In genomic region chr4:154982247-154983120, GRCm38 (mm10) we compare ENCODE assay signal across 12 mouse cellular contexts. TPM values are rescaled to one million over a fixed set of nuclear protein-coding genes. Genes with fewer than 3 reads are reported as not detected.
DNase-seq lines count a peak whose midpoint lies in the region; ATAC-seq and TF ChIP-seq lines count a peak whose summit lies in the region.
"Had no signal": no experiment of that assay in that cellular context is flagged by ENCODE, and none has a peak within 500 bp of the region (broad histone marks: within the 10 kb centered on the region; RNA-seq: fewer than 3 reads in every experiment).

No protein-coding gene starts in this region.

- no peak for TF ChIP-seq CTCF in intestine, postnatal 0 days (IDR thresholded peaks at IDR 0.05; ENCODE audit: low read depth)

- H3K4me1 ChIP-seq in intestine, postnatal 0 days (replicated peaks; ENCODE audit: control insufficient read depth, insufficient read depth, low read length) = 0 out of 2 replicates have a peak, but pooled peaks cover 2% of the 10 kb centered on the region

- WGBS in intestine, postnatal 0 days = 63% methylated on average over 19 of the region's 19 CpGs

- no peak overlapping the region for H3K9ac ChIP-seq in intestine, postnatal 0 days (ENCODE audit: low read depth, low read length)
- H3K9ac ChIP-seq: forebrain, embryonic 15.5 days; limb, embryonic 12.5 days; midbrain, embryonic 15.5 days had no signal

- peak overlapping the region; percentile 4; the same call in 1 of the 2 replicates for H3K27ac ChIP-seq in intestine, postnatal 0 days (ENCODE audit: low read depth, low read length)
- H3K27ac ChIP-seq: forebrain, embryonic 15.5 days; limb, embryonic 12.5 days; midbrain, embryonic 15.5 days had no signal

- peak; percentile 30 for DNase-seq in ovary, postnatal 36 days (ENCODE audit: low spot score)
- no peak for DNase-seq in ovary, postnatal 14 days (ENCODE audit: low spot score)
- peak; percentile 46 for DNase-seq in adipocyte (ENCODE audit: low spot score)
- DNase-seq in lung, postnatal 14 days = no peak
- no peak for DNase-seq in layer of hippocampus, adult 11-12 months (ENCODE audit: low spot score)

- peaks cover 50% of the 10 kb centered on the region for H3K36me3 ChIP-seq in intestine, postnatal 0 days (ENCODE audit: control insufficient read depth, insufficient read depth)

- H3K9me3 ChIP-seq in intestine, postnatal 0 days (ENCODE audit: control insufficient read depth) = no peaks in the 10 kb centered on the region
- H3K9me3 ChIP-seq: forebrain, embryonic 15.5 days; limb, embryonic 12.5 days; midbrain, embryonic 15.5 days had no signal

- no peaks in the 10 kb centered on the region for H3K27me3 ChIP-seq in intestine, postnatal 0 days (replicated peaks; ENCODE audit: control insufficient read depth, insufficient read depth, low read length)
- H3K27me3 ChIP-seq: midbrain, embryonic 15.5 days; Patski had no signal

- no peak overlapping the region for H3K4me3 ChIP-seq in intestine, postnatal 0 days (ENCODE audit: low read depth, low read length)
- H3K4me3 ChIP-seq: forebrain, embryonic 15.5 days; limb, embryonic 12.5 days; midbrain, embryonic 15.5 days had no signal

- ATAC-seq in intestine, postnatal 0 days = peak; percentile 26; the same call in 1 of the 2 replicates
- ATAC-seq in inflammation-experienced regulatory T-cells, adult 6 months = no peak
- ATAC-seq: Patski had no signal

- no peak overlapping the region for H3K4me2 ChIP-seq in intestine, postnatal 0 days (replicated peaks; ENCODE audit: low read depth)
- H3K4me2 ChIP-seq: forebrain, embryonic 15.5 days; limb, embryonic 12.5 days; midbrain, embryonic 15.5 days had no signal

RNA-seq across cellular contexts. Expression of gene Pank4, which starts 18.6 kb away (rescaled TPM):
- polyA plus RNA-seq in intestine, postnatal 0 days (2015; fragmentation: Nextera tagmentation; extraction: Ambion mirVana) = 10.9 and 11.5 TPM in 2 replicates
- 10 to 100 TPM; 22.1 to 59.6 (median 49.1) TPM for polyA plus RNA-seq in inflammation-experienced regulatory T-cells, adult 6 months (2017; shearing (Covaris generic))

RNA-seq across cellular contexts. Expression of gene Hes5, which starts 21.8 kb away (rescaled TPM):
- 0.20 and 0.29 TPM in 2 replicates for polyA plus RNA-seq in intestine, postnatal 0 days (2015; fragmentation: Nextera tagmentation; extraction: Ambion mirVana)
- 1 to 10 TPM in 2 of 3 experiments, not detected in 1; 1.2 to 1.3 TPM for polyA plus RNA-seq in inflammation-experienced regulatory T-cells, adult 6 months (2017; shearing (Covaris generic))
- polyA plus RNA-seq: Patski had no signal

RNA-seq across cellular contexts. Expression of gene Tnfrsf14, which starts 54.1 kb away (rescaled TPM):
- polyA plus RNA-seq in intestine, postnatal 0 days (2015; fragmentation: Nextera tagmentation; extraction: Ambion mirVana) = 1.9 and 2.9 TPM in 2 replicates
- polyA plus RNA-seq in inflammation-experienced regulatory T-cells, adult 6 months (2017; shearing (Covaris generic)) = 100 to 1,000 TPM in 2 of 3 experiments, 10 to 100 TPM in 1; 10.2 to 157 (median 117) TPM
- polyA plus RNA-seq: forebrain, embryonic 15.5 days; neural tube, embryonic 14.5 days had no signal

Comparison
In these comparisons a context has a peak if more than half of its experiments do, and no peak if none do; other contexts are left out.
1. DNase-seq: peak in ovary, postnatal 36 days (single experiment) and adipocyte (single experiment); none in ovary, postnatal 14 days (single experiment), lung, postnatal 14 days (single experiment) and layer of hippocampus, adult 11-12 months (single experiment).